In the genomic region with DNA sequence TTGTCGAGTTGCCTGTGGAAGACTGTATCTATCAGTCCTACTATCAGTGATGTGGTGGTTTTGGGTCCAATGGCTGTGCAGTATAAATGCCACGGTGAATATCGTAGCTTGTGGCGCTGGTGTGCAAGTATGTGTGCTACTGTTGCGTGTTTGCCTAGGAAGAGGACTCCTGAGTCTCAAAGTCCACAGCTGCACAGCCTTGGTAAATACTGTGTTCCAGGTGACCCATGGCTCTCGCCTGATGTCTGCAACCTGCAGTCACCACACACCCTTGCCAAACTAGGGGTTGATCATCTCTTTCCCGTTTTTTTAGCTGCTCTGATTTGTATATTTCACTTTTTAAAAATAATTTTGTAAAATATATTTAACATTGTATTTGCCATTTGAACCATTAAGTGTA, we compare ENCODE assay signal across 19 mouse cellular contexts.
DNase-seq lines count a peak whose midpoint lies in the region; ATAC-seq and TF ChIP-seq lines count a peak whose summit lies in the region.
"Had no signal": no experiment of that assay in that cellular context is flagged by ENCODE, and none has a peak within 500 bp of the region (broad histone marks: within the 10 kb centered on the region; RNA-seq: fewer than 3 reads in every experiment).

No protein-coding gene starts in this region.

- H3K4me3 ChIP-seq in intestine, embryonic 15.5 days (replicated peaks): no peak overlapping the region
- no peak overlapping the region for H3K4me3 ChIP-seq in intestine, postnatal 0 days (ENCODE audit: low read depth, low read length)
- H3K4me3 ChIP-seq in liver, adult 2 months (ENCODE audit: insufficient read depth, low read depth, low read length): no peak overlapping the region
- no peak overlapping the region for H3K4me3 ChIP-seq in liver, postnatal 0 days (ENCODE audit: low read depth, low read length)
- H3K4me3 ChIP-seq in liver, embryonic 11.5 days (ENCODE audit: low read depth, low read length): no peak overlapping the region
- no peak overlapping the region for H3K4me3 ChIP-seq in forebrain, embryonic 12.5 days (replicated peaks)
- H3K4me3 ChIP-seq: embryonic facial prominence, embryonic 10.5 days; embryonic facial prominence, embryonic 12.5 days had no signal

- 0 out of 2 replicates have a peak overlapping the region, but pooled peaks have one; percentile 17 for H3K27ac ChIP-seq in intestine, embryonic 15.5 days
- no peak overlapping the region for H3K27ac ChIP-seq in intestine, postnatal 0 days (ENCODE audit: low read depth, low read length)
- H3K27ac ChIP-seq in liver, adult 2 months (replicated peaks; ENCODE audit: insufficient read depth, low read depth, low read length): peak overlapping the region; percentile 63
- no peak overlapping the region for H3K27ac ChIP-seq in liver, postnatal 0 days (ENCODE audit: low read depth)
- no peak overlapping the region for H3K27ac ChIP-seq in liver, embryonic 11.5 days (ENCODE audit: low read depth, low read length)
- no peak overlapping the region for H3K27ac ChIP-seq in forebrain, embryonic 12.5 days
- H3K27ac ChIP-seq: embryonic facial prominence, embryonic 10.5 days; embryonic facial prominence, embryonic 12.5 days had no signal

- peaks cover 14% of the 10 kb centered on the region; the same call in 1 of the 2 replicates for H3K4me1 ChIP-seq in intestine, embryonic 15.5 days (replicated peaks)
- H3K4me1 ChIP-seq in intestine, postnatal 0 days (replicated peaks; ENCODE audit: control insufficient read depth, insufficient read depth, low read length): peaks cover 14% of the 10 kb centered on the region
- peaks cover 36% of the 10 kb centered on the region for H3K4me1 ChIP-seq in liver, adult 2 months (ENCODE audit: control insufficient read depth, insufficient read depth, low read length)
- peaks cover 23% of the 10 kb centered on the region for H3K4me1 ChIP-seq in liver, postnatal 0 days (ENCODE audit: insufficient read depth)
- H3K4me1 ChIP-seq in liver, embryonic 11.5 days (replicated peaks; ENCODE audit: control insufficient read depth, insufficient read depth, low read length): peaks cover 4% of the 10 kb centered on the region
- H3K4me1 ChIP-seq in forebrain, embryonic 12.5 days: peaks cover 6% of the 10 kb centered on the region

- H3K27me3 ChIP-seq in intestine, embryonic 15.5 days (replicated peaks): no peaks in the 10 kb centered on the region
- no peaks in the 10 kb centered on the region for H3K27me3 ChIP-seq in intestine, postnatal 0 days (replicated peaks; ENCODE audit: control insufficient read depth, insufficient read depth, low read length)
- no peaks in the 10 kb centered on the region for H3K27me3 ChIP-seq in liver, adult 2 months (ENCODE audit: control insufficient read depth, insufficient read depth, low read length)
- H3K27me3 ChIP-seq in liver, postnatal 0 days (ENCODE audit: insufficient read depth, low read length): no peaks in the 10 kb centered on the region
- H3K27me3 ChIP-seq in liver, embryonic 11.5 days (replicated peaks; ENCODE audit: control insufficient read depth, insufficient read depth, low read length): no peaks in the 10 kb centered on the region
- no peaks in the 10 kb centered on the region for H3K27me3 ChIP-seq in forebrain, embryonic 12.5 days
- H3K27me3 ChIP-seq: embryonic facial prominence, embryonic 12.5 days had no signal

- no peak overlapping the region for H3K4me2 ChIP-seq in intestine, embryonic 15.5 days (replicated peaks)
- no peak overlapping the region for H3K4me2 ChIP-seq in intestine, postnatal 0 days (replicated peaks; ENCODE audit: low read depth)
- H3K4me2 ChIP-seq in liver, postnatal 0 days (ENCODE audit: low read depth, low read length): 0 out of 2 replicates have a peak overlapping the region, but pooled peaks have one; percentile 9
- H3K4me2 ChIP-seq in liver, embryonic 11.5 days: no peak overlapping the region
- H3K4me2 ChIP-seq in forebrain, embryonic 12.5 days: no peak overlapping the region
- H3K4me2 ChIP-seq: embryonic facial prominence, embryonic 12.5 days had no signal

- no peak overlapping the region for H3K9ac ChIP-seq in intestine, embryonic 15.5 days
- no peak overlapping the region for H3K9ac ChIP-seq in intestine, postnatal 0 days (ENCODE audit: low read depth, low read length)
- H3K9ac ChIP-seq in liver, adult 2 months (ENCODE audit: low read depth, low read length): no peak overlapping the region
- no peak overlapping the region for H3K9ac ChIP-seq in liver, postnatal 0 days (replicated peaks)
- no peak overlapping the region for H3K9ac ChIP-seq in liver, embryonic 11.5 days (ENCODE audit: low read depth, low read length)
- H3K9ac ChIP-seq in forebrain, embryonic 12.5 days: no peak overlapping the region
- H3K9ac ChIP-seq: embryonic facial prominence, embryonic 12.5 days had no signal

- no peak for TF ChIP-seq EP300 in liver, postnatal 0 days (IDR thresholded peaks at IDR 0.05; ENCODE audit: low read depth)

- WGBS in intestine, embryonic 15.5 days: 74% methylated on average over 7 of the region's 7 CpGs
- WGBS in intestine, postnatal 0 days: 45% methylated on average over 7 of the region's 7 CpGs
- WGBS in liver, adult 2 months: 30% methylated on average over 7 of the region's 7 CpGs
- 61% methylated on average over 7 of the region's 7 CpGs for WGBS in liver, postnatal 0 days (ENCODE audit: insufficient replicate concordance)
- WGBS in liver, embryonic 11.5 days: 83% methylated on average over 7 of the region's 7 CpGs
- WGBS in forebrain, embryonic 12.5 days: 93% methylated on average over 7 of the region's 7 CpGs

- DNase-seq in liver, adult 2 months (ENCODE audit: extremely low read depth, low read depth, low spot score): peak; percentile 96
- DNase-seq in liver: no peak
- DNase-seq in liver, postnatal 0 days: no peak
- DNase-seq in liver, embryonic 11.5 days (ENCODE audit: low spot score): no peak
- peak; percentile 63 for DNase-seq in yolk sac, embryonic 10.5 days (ENCODE audit: low spot score)
- DNase-seq: adrenal gland, adult 2 months; adrenal gland, postnatal 10 days; adrenal gland, postnatal 25 days; cerebellum, adult 11 months; cerebellum, adult 18-20 months; cerebellum, adult 9-10 months; cerebellum, postnatal 25 days had no signal

- H3K36me3 ChIP-seq in intestine, embryonic 15.5 days: no peaks in the 10 kb centered on the region
- H3K36me3 ChIP-seq in intestine, postnatal 0 days (ENCODE audit: control insufficient read depth, insufficient read depth): no peaks in the 10 kb centered on the region
- no peaks in the 10 kb centered on the region for H3K36me3 ChIP-seq in liver, adult 2 months (ENCODE audit: control insufficient read depth, insufficient read depth, low read length)
- H3K36me3 ChIP-seq in liver, postnatal 0 days (replicated peaks; ENCODE audit: insufficient read depth, low read length): no peaks in the 10 kb centered on the region
- H3K36me3 ChIP-seq in liver, embryonic 11.5 days (ENCODE audit: control insufficient read depth, insufficient read depth, low read length): no peaks in the 10 kb centered on the region
- no peaks in the 10 kb centered on the region for H3K36me3 ChIP-seq in forebrain, embryonic 12.5 days (replicated peaks)
- H3K36me3 ChIP-seq: embryonic facial prominence, embryonic 10.5 days; embryonic facial prominence, embryonic 12.5 days had no signal

- TF ChIP-seq CTCF in intestine, postnatal 0 days (IDR thresholded peaks at IDR 0.05; ENCODE audit: low read depth): no peak
- TF ChIP-seq CTCF in liver, adult 2 months (IDR thresholded peaks at IDR 0.05; ENCODE audit: low read depth, low read length): no peak
- no peak for TF ChIP-seq CTCF in liver, postnatal 0 days (IDR thresholded peaks at IDR 0.05; ENCODE audit: low read depth)

- H3K79me2 ChIP-seq in liver, adult 2 months (ENCODE audit: control insufficient read depth, insufficient read depth, low read length): peaks cover 7% of the 10 kb centered on the region

- H3K9me3 ChIP-seq in intestine, embryonic 15.5 days: no peaks in the 10 kb centered on the region
- no peaks in the 10 kb centered on the region for H3K9me3 ChIP-seq in intestine, postnatal 0 days (ENCODE audit: control insufficient read depth)
- H3K9me3 ChIP-seq in liver, postnatal 0 days (ENCODE audit: low read length): no peaks in the 10 kb centered on the region
- no peaks in the 10 kb centered on the region for H3K9me3 ChIP-seq in liver, embryonic 11.5 days (ENCODE audit: control insufficient read depth, low read length)
- H3K9me3 ChIP-seq in forebrain, embryonic 12.5 days: no peaks in the 10 kb centered on the region
- H3K9me3 ChIP-seq: embryonic facial prominence, embryonic 10.5 days; embryonic facial prominence, embryonic 12.5 days had no signal

- ATAC-seq in intestine, embryonic 15.5 days: no peak
- no peak for ATAC-seq in intestine, postnatal 0 days
- ATAC-seq in liver, postnatal 0 days: no peak
- no peak for ATAC-seq in liver, embryonic 11.5 days (replicated peaks; ENCODE audit: low FRiP score)
- no peak for ATAC-seq in forebrain, embryonic 12.5 days (ENCODE audit: low FRiP score)
- ATAC-seq: forebrain, embryonic 14.5 days; forebrain, embryonic 16.5 days had no signal

- no peak for TF ChIP-seq POLR2A in liver, adult 2 months (IDR thresholded peaks at IDR 0.05; ENCODE audit: extremely low read depth, insufficient read depth, low read length)

Comparison
In these comparisons a context has a peak if more than half of its experiments do, and no peak if none do; other contexts are left out.
1. H3K27ac ChIP-seq: peak in intestine, embryonic 15.5 days (single experiment) and liver, adult 2 months (single experiment); none in intestine, postnatal 0 days (single experiment), liver, postnatal 0 days (single experiment), liver, embryonic 11.5 days (single experiment) and forebrain, embryonic 12.5 days (single experiment).
2. DNase-seq: peak in liver, adult 2 months (single experiment) and yolk sac, embryonic 10.5 days (single experiment); none in liver (single experiment), liver, postnatal 0 days (single experiment) and liver, embryonic 11.5 days (single experiment).